Mouse (Mus musculus): ENCODE data around the gene Pacsin1. TPM values are rescaled to one million over a fixed set of nuclear protein-coding genes. Genes with fewer than 3 reads are reported as not detected.

The Pacsin1 gene
- polyA plus RNA-seq, 1 experiment from 2014 or later = 0.39 TPM

- Histone ChIP-seq H3K4me2 (no peak overlapping the region), H3K9ac (no peak overlapping the region), H3K36me3 (ENCODE audit: insufficient read depth) (no peaks in the 10 kb centered on the region), H3K4me1 (ENCODE audit: insufficient read depth) (no peaks in the 10 kb centered on the region), H3K27ac (ENCODE audit: low read depth) (no peak overlapping the region), H3K9me3 (ENCODE audit: low read depth, low read length) (no peaks in the 10 kb centered on the region), H3K4me3 (ENCODE audit: low read depth, low read length) (no peak overlapping the region), H3K27me3 (ENCODE audit: insufficient read depth, low read length) (no peaks in the 10 kb centered on the region)
- 31% methylated on average over 2 of the region's 2 CpGs for WGBS
- ATAC-seq (ENCODE audit: insufficient read depth) (no peak), DNase-seq (no peak)
- TF ChIP-seq CTCF (IDR thresholded peaks at IDR 0.05; ENCODE audit: low read depth) = peak; percentile 39
Observed at GRCm38 (mm10) chr17:27644572-27644971, 10.7 kb upstream of the Pacsin1 start.

GRCm38 (mm10) chr17:27645807-27646206, 9.5 kb upstream of the Pacsin1 start:
- DNase-seq (no peak), ATAC-seq (ENCODE audit: insufficient read depth) (no peak)
- no peak for TF ChIP-seq CTCF (IDR thresholded peaks at IDR 0.05; ENCODE audit: low read depth)
- Histone ChIP-seq H3K4me1 (ENCODE audit: insufficient read depth) (no peaks in the 10 kb centered on the region), H3K27ac (ENCODE audit: low read depth) (no peak overlapping the region), H3K27me3 (ENCODE audit: insufficient read depth, low read length) (no peaks in the 10 kb centered on the region), H3K9me3 (ENCODE audit: low read depth, low read length) (no peaks in the 10 kb centered on the region), H3K9ac (no peak overlapping the region), H3K4me3 (ENCODE audit: low read depth, low read length) (no peak overlapping the region), H3K4me2 (no peak overlapping the region), H3K36me3 (ENCODE audit: insufficient read depth) (no peaks in the 10 kb centered on the region)
- WGBS = 35% methylated on average over 7 of the region's 7 CpGs

DNA sequence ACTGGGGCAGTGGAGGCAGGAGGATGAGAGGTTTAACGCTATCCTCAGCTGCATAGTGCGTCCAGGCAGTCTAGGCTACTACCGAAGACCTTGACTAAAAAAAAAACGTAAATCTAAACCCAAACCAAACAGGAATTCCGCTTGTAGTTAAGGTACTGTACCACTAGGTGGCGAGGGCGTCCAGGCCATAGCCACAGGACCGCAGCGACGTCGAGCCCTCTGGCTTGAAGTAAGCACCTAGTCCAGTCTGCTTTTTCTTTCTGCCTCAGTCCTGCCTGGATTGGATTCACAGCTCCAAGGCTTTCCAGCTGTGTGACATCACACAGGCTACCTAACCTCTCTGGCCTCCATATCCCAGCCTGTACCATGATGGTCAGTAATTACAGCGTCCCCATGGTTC, 5.1 kb upstream of the Pacsin1 start:
- DNase-seq (peak; percentile 85), ATAC-seq (ENCODE audit: insufficient read depth) (0 out of 2 replicates have a peak, but pooled peaks have one; percentile 38)
- peak; percentile 90 for TF ChIP-seq CTCF (IDR thresholded peaks at IDR 0.05; ENCODE audit: low read depth)
- H3K27me3 ChIP-seq (ENCODE audit: insufficient read depth, low read length) = peaks cover 9% of the 10 kb centered on the region
- no peak overlapping the region for H3K27ac ChIP-seq (ENCODE audit: low read depth)
- H3K4me2 ChIP-seq = no peak overlapping the region
- no peak overlapping the region for H3K4me3 ChIP-seq (ENCODE audit: low read depth, low read length)
- no peak overlapping the region for H3K9ac ChIP-seq
- WGBS = 10% methylated on average over 12 of the region's 12 CpGs
- no peaks in the 10 kb centered on the region for H3K9me3 ChIP-seq (ENCODE audit: low read depth, low read length)
- no peaks in the 10 kb centered on the region for H3K36me3 ChIP-seq (ENCODE audit: insufficient read depth)
- no peaks in the 10 kb centered on the region for H3K4me1 ChIP-seq (ENCODE audit: insufficient read depth)

DNA sequence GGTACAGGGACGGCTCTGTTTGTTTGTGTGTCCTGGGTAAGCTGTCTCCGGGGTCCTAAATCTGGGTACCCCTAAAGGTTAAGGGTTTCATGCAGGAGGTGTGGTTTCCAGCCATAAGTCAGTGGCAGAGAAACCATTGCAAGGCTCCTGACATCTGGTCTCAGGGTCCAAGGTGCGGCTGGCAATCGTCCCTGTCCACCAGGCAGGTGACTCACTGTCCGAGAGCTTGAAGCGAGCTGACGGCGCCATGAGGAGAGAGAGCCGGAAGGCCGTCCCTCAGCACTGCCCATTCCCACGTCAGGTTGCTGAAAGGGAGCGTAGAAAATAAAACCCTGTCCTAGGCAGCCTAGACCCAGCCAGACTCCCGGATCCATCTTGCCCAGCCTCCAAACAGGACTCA, 4.7 kb upstream of the Pacsin1 start:
- WGBS = 66% methylated on average over 13 of the region's 13 CpGs
- Histone ChIP-seq H3K36me3 (ENCODE audit: insufficient read depth) (no peaks in the 10 kb centered on the region), H3K4me3 (ENCODE audit: low read depth, low read length) (no peak overlapping the region), H3K9ac (no peak overlapping the region), H3K9me3 (ENCODE audit: low read depth, low read length) (no peaks in the 10 kb centered on the region), H3K4me1 (ENCODE audit: insufficient read depth) (no peaks in the 10 kb centered on the region), H3K27me3 (ENCODE audit: insufficient read depth, low read length) (peaks cover 13% of the 10 kb centered on the region), H3K27ac (ENCODE audit: low read depth) (no peak overlapping the region), H3K4me2 (no peak overlapping the region)
- ATAC-seq (ENCODE audit: insufficient read depth) (no peak), DNase-seq (no peak)
- no peak for TF ChIP-seq CTCF (IDR thresholded peaks at IDR 0.05; ENCODE audit: low read depth)

GRCm38 (mm10) chr17:27652046-27652790, 3.1 kb upstream of the Pacsin1 start:
- Histone ChIP-seq H3K27me3 (ENCODE audit: insufficient read depth, low read length) (peaks cover 29% of the 10 kb centered on the region), H3K9me3 (ENCODE audit: low read depth, low read length) (no peaks in the 10 kb centered on the region), H3K4me3 (ENCODE audit: low read depth, low read length) (no peak overlapping the region), H3K4me1 (ENCODE audit: insufficient read depth) (no peaks in the 10 kb centered on the region), H3K4me2 (no peak overlapping the region), H3K36me3 (ENCODE audit: insufficient read depth) (no peaks in the 10 kb centered on the region), H3K9ac (no peak overlapping the region), H3K27ac (ENCODE audit: low read depth) (no peak overlapping the region)
- DNase-seq (no peak), ATAC-seq (ENCODE audit: insufficient read depth) (no peak)
- no peak for TF ChIP-seq CTCF (IDR thresholded peaks at IDR 0.05; ENCODE audit: low read depth)
- 78% methylated on average over 23 of the region's 23 CpGs for WGBS

GRCm38 (mm10) chr17:27653253-27653959, 1.9 kb upstream of the Pacsin1 start:
- ATAC-seq (ENCODE audit: insufficient read depth) = no peak
- 35% methylated on average over 10 of the region's 10 CpGs for WGBS
- Histone ChIP-seq H3K36me3 (ENCODE audit: insufficient read depth) (no peaks in the 10 kb centered on the region), H3K4me3 (ENCODE audit: low read depth, low read length) (no peak overlapping the region), H3K27ac (ENCODE audit: low read depth) (no peak overlapping the region), H3K4me2 (no peak overlapping the region), H3K9ac (no peak overlapping the region), H3K9me3 (ENCODE audit: low read depth, low read length) (no peaks in the 10 kb centered on the region), H3K4me1 (ENCODE audit: insufficient read depth) (no peaks in the 10 kb centered on the region), H3K27me3 (ENCODE audit: insufficient read depth, low read length) (peaks cover 31% of the 10 kb centered on the region)
- no peak for TF ChIP-seq CTCF (IDR thresholded peaks at IDR 0.05; ENCODE audit: low read depth)
- DNase-seq = no peak

DNA sequence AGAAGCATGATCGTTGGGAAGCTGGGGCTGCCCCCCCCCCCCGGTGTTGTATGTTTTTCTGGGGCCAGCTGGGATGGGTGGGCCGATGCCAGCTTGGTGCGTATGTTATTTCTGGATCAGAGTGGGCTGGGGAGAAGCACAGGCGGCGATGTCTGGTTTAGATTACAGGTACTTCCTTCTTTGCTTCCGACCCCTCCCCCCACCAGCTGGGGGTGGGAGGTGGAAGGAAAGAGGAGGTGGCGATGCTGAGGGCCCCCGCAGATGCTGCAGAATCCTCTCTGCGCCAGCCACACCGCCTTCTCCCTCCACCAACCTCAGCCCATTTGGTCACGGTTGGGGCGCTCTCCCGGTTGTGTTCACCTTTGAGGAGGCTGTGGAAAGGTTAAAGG, 696 bp downstream of the Pacsin1 start:
- peaks cover 31% of the 10 kb centered on the region for H3K27me3 ChIP-seq (ENCODE audit: insufficient read depth, low read length)
- no peaks in the 10 kb centered on the region for H3K9me3 ChIP-seq (ENCODE audit: low read depth, low read length)
- peak overlapping the region; percentile 41 for H3K4me3 ChIP-seq (ENCODE audit: low read depth, low read length)
- DNase-seq (no peak), ATAC-seq (ENCODE audit: insufficient read depth) (no peak)
- under 1% methylated on average over 14 of the region's 14 CpGs for WGBS
- H3K4me2 ChIP-seq = peak overlapping the region; percentile 69
- H3K4me1 ChIP-seq (ENCODE audit: insufficient read depth) = no peaks in the 10 kb centered on the region
- no peak overlapping the region for H3K27ac ChIP-seq (ENCODE audit: low read depth)
- TF ChIP-seq CTCF (IDR thresholded peaks at IDR 0.05; ENCODE audit: low read depth) = no peak
- H3K9ac ChIP-seq = no peak overlapping the region
- no peaks in the 10 kb centered on the region for H3K36me3 ChIP-seq (ENCODE audit: insufficient read depth)
